17 mouse cellular contexts compared by ENCODE assay signal in genomic region chr12:70616487-70616886, GRCm38 (mm10).
A peak's percentile ranks its signal among the peaks of the same experiment; 100 is the strongest.
DNase-seq lines count a peak whose midpoint lies in the region; ATAC-seq and TF ChIP-seq lines count a peak whose summit lies in the region.
"Had no signal": no experiment of that assay in that cellular context is flagged by ENCODE, and none has a peak within 500 bp of the region (broad histone marks: within the 10 kb centered on the region; RNA-seq: fewer than 3 reads in every experiment).

No protein-coding gene starts in this region.

- H3K4me1 ChIP-seq in kidney, embryonic 15.5 days = peaks cover 4% of the 10 kb centered on the region; the same call in 1 of the 2 replicates
- H3K4me1 ChIP-seq in kidney, embryonic 14.5 days (ENCODE audit: control insufficient read depth, insufficient read depth, low read length) = no peaks in the 10 kb centered on the region
- peaks cover 18% of the 10 kb centered on the region for H3K4me1 ChIP-seq in embryonic fibroblast, embryonic 13.5 days (ENCODE audit: control insufficient read depth, insufficient read depth, low read length)

- no peaks in the 10 kb centered on the region for H3K9me3 ChIP-seq in kidney, embryonic 15.5 days (replicated peaks)
- H3K9me3 ChIP-seq in kidney, embryonic 14.5 days (ENCODE audit: control insufficient read depth, low read length) = no peaks in the 10 kb centered on the region
- H3K9me3 ChIP-seq: limb, embryonic 15.5 days; megakaryocyte, embryonic 14.5 days; neural tube, embryonic 13.5 days had no signal

- H3K36me3 ChIP-seq in kidney, embryonic 15.5 days = no peaks in the 10 kb centered on the region
- H3K36me3 ChIP-seq in kidney, embryonic 14.5 days (ENCODE audit: control insufficient read depth, insufficient read depth, low read length) = no peaks in the 10 kb centered on the region
- H3K36me3 ChIP-seq: limb, embryonic 15.5 days; neural tube, embryonic 13.5 days had no signal

- peak; percentile 89 for DNase-seq in 3T3-L1 (ENCODE audit: low read depth, low spot score)
- peak; percentile 97 for DNase-seq in Muller cell, postnatal 12 days (ENCODE audit: inconsistent ontology term)
- DNase-seq in adrenal gland, adult 8-10 months = no peak
- DNase-seq in T-cell, adult 2 months (ENCODE audit: low spot score) = no peak
- DNase-seq: cerebellum, postnatal 10 days; gastrocnemius, postnatal 10 days; kidney, adult 8-10 months; liver, postnatal 0 days; right cerebral cortex, postnatal 14 days; thymus, postnatal 25 days had no signal

- H3K27ac ChIP-seq in kidney, embryonic 15.5 days = 0 out of 2 replicates have a peak overlapping the region, but pooled peaks have one; percentile 23
- no peak overlapping the region for H3K27ac ChIP-seq in kidney, embryonic 14.5 days (ENCODE audit: low read depth, low read length)
- H3K27ac ChIP-seq in embryonic fibroblast, embryonic 13.5 days (ENCODE audit: insufficient read depth, low read length) = peak overlapping the region; percentile 99
- H3K27ac ChIP-seq: limb, embryonic 15.5 days; neural tube, embryonic 13.5 days had no signal

- H3K9ac ChIP-seq in kidney, embryonic 15.5 days = no peak overlapping the region
- no peak overlapping the region for H3K9ac ChIP-seq in kidney, embryonic 14.5 days (ENCODE audit: low read depth, low read length)
- H3K9ac ChIP-seq: limb, embryonic 15.5 days; liver, postnatal 0 days; neural tube, embryonic 13.5 days had no signal

- TF ChIP-seq POLR2A in embryonic fibroblast, embryonic 13.5 days (IDR thresholded peaks at IDR 0.05; ENCODE audit: low read depth, low read length) = no peak

- WGBS in kidney, embryonic 15.5 days = 34% methylated on average over 4 of the region's 4 CpGs
- WGBS in kidney, embryonic 14.5 days = 29% methylated on average over 4 of the region's 4 CpGs

- no peak for ATAC-seq in kidney, embryonic 15.5 days (replicated peaks; ENCODE audit: low FRiP score)
- ATAC-seq in kidney, embryonic 14.5 days (ENCODE audit: low FRiP score, low TSS enrichment) = no peak
- ATAC-seq: liver, postnatal 0 days had no signal

- H3K4me3 ChIP-seq in kidney, embryonic 15.5 days (replicated peaks) = no peak overlapping the region
- H3K4me3 ChIP-seq in kidney, embryonic 14.5 days (ENCODE audit: low read length) = no peak overlapping the region
- H3K4me3 ChIP-seq in embryonic fibroblast, embryonic 13.5 days (ENCODE audit: insufficient read depth, low read length) = no peak overlapping the region
- H3K4me3 ChIP-seq: limb, embryonic 15.5 days; megakaryocyte, embryonic 14.5 days; neural tube, embryonic 13.5 days had no signal

- TF ChIP-seq CTCF in embryonic fibroblast, embryonic 13.5 days (IDR thresholded peaks at IDR 0.05; ENCODE audit: borderline replicate concordance, insufficient read depth, low read length) = no peak

- H3K27me3 ChIP-seq in kidney, embryonic 15.5 days = no peaks in the 10 kb centered on the region
- H3K27me3 ChIP-seq in kidney, embryonic 14.5 days (ENCODE audit: control insufficient read depth, insufficient read depth, low read length) = no peaks in the 10 kb centered on the region
- H3K27me3 ChIP-seq: CH12.LX; limb, embryonic 15.5 days; neural tube, embryonic 13.5 days had no signal

- no peak overlapping the region for H3K4me2 ChIP-seq in kidney, embryonic 15.5 days
- no peak overlapping the region for H3K4me2 ChIP-seq in kidney, embryonic 14.5 days (replicated peaks; ENCODE audit: low read depth, low read length)
- H3K4me2 ChIP-seq: limb, embryonic 15.5 days; neural tube, embryonic 13.5 days had no signal

Comparison
In these comparisons a context has a peak if more than half of its experiments do, and no peak if none do; other contexts are left out.
1. DNase-seq: peak in 3T3-L1 (single experiment) and Muller cell, postnatal 12 days (single experiment); none in adrenal gland, adult 8-10 months (single experiment) and T-cell, adult 2 months (single experiment).